Mouse (Mus musculus) hindbrain, embryonic 11.5 days (tissue): ENCODE measurements around the gene Rnaseh2a. TPM values are rescaled to one million over a fixed set of nuclear protein-coding genes. Genes with fewer than 3 reads are reported as not detected.

Source experiments
- ATAC-seq: fragments of 200-750 bp; cut with Nextera tagmentation; 2 replicates; pipeline ENCODE4 v1.8.0; 2017; ENCODE audit warnings: mild to moderate bottlenecking, moderate TSS enrichment, moderate library complexity; ENCODE audit not compliant: low FRiP score
- DNase-seq: peaks from one replicate; pipeline ENCODE4 v3.0.0-alpha.2; 2015; ENCODE audit warnings: low spot score
- H3K27ac ChIP-seq: fragments of 300-500 bp; sonication (generic); 2 replicates; pipeline ENCODE4 v1.5.1; 2014; ENCODE audit warnings: mild to moderate bottlenecking, low read depth, low read length
- H3K27me3 ChIP-seq: fragments of 300-500 bp; sonication (generic); 2 replicates; pipeline ENCODE4 v1.6.1; 2014; ENCODE audit warnings: mild to moderate bottlenecking, low read length, moderate library complexity, mixed read lengths; ENCODE audit not compliant: control insufficient read depth, insufficient read depth
- H3K36me3 ChIP-seq: fragments of 300-500 bp; sonication (generic); 2 replicates; pipeline ENCODE4 v1.6.1; 2014; ENCODE audit warnings: mild to moderate bottlenecking, low read length, moderate library complexity, mixed read lengths; ENCODE audit not compliant: control insufficient read depth, insufficient read depth
- H3K4me1 ChIP-seq: fragments of 300-500 bp; sonication (generic); replicated peaks from 2 replicates; pipeline ENCODE4 v1.6.1; 2014; ENCODE audit warnings: low read length, mixed read lengths; ENCODE audit not compliant: control insufficient read depth, insufficient read depth
- H3K4me2 ChIP-seq: fragments of 300-500 bp; sonication (generic); replicated peaks from 2 replicates; pipeline ENCODE4 v1.6.1; 2014; ENCODE audit warnings: mild to moderate bottlenecking, low read depth, low read length
- H3K4me3 ChIP-seq: fragments of 300-500 bp; sonication (generic); 2 replicates; pipeline ENCODE4 v1.5.1; 2014; ENCODE audit warnings: low read depth, low read length
- H3K9ac ChIP-seq: fragments of 300-500 bp; sonication (generic); 2 replicates; pipeline ENCODE4 v1.6.1; 2014; ENCODE audit warnings: low read depth, low read length
- H3K9me3 ChIP-seq: fragments of 300-500 bp; sonication (generic); 2 replicates; pipeline ENCODE4 v1.6.1; 2016; ENCODE audit warnings: low read length; ENCODE audit not compliant: control insufficient read depth
- WGBS: fragments of 180-500 bp; shearing (Covaris S2); extraction: QIAGEN DNeasy Blood & Tissue Kit; methylation state at CpG from one replicate; pipeline ENCODE4 v1.1.7; 2014; 5-methylcytosine and 5-hydroxymethylcytosine counted together
- polyA plus RNA-seq: library from polyadenylated mRNA; unstranded; fragments of >200 nt; fragmentation: Nextera tagmentation; extraction: Ambion mirVana; gene quantifications from 2 replicates; pipeline ENCODE4 v1.2.1, GENCODE M21; 2014

The Rnaseh2a gene
- polyA plus RNA-seq, result 98.5 and 104 TPM in 2 replicates

DNA sequence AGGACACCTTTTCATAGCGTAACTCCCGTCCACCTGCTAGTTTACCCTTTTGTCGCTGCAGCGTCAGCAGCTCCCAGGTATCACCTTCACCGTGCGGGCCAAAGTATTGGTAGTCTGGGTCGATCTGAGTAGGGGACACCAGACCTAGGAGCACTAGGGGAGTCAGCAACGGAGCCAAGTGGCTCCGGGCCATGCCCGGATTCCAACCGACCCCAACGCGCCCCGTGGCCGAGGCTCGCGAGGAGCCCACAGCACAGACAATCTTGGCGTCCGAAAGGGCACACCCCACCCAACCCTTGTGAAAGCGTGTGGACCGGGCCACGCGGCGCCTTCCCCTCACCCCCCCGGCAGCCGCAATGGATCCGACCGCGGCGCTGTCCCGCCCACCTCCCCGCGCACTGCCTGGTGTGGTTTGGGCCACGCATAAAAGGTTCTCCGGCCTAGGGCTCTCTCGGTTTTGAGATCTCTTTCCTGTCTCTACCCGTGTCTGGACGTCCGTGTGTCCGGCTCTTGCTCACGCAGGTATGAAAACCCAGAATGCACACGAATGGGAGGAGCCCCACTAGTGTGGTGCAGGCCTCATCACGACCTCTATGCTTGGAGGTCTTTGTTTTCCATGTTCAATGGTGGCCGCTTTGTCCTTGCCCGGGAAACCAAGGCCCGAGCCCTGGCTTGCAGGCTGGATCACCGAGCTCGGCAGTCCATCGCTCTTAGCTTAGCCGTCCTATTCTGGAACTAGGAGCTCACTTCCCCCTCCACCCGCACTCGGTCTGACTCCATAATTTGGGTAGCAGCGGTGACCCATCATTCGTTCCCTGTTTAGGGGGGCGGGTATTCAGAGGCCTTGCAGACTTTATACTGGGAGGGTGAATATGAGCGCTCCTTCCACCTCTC lies at the start of gene Rnaseh2a, which contains the start of the genes Gm49661 and Prdx2:
Gene Rnaseh2a (minus strand): TSS at position 527 of the 894 bp plus-strand sequence.
Gene Gm49661 (minus strand): TSS at position 193 of the 894 bp plus-strand sequence.
Gene Prdx2 (plus strand): TSS at position 347 of the 894 bp plus-strand sequence.
- Histone ChIP-seq H3K9ac (peak within 1 kb of the TSS; percentile 97), H3K4me2 (peak within 1 kb of the TSS; percentile 85), H3K4me1 (peaks cover 15% of the 10 kb centered on the region), H3K27ac (peak within 1 kb of the TSS; percentile 63), H3K9me3 (no peaks in the 10 kb centered on the region), H3K36me3 (0 out of 2 replicates have a peak, but pooled peaks cover 2% of the 10 kb centered on the region), H3K4me3 (peak within 1 kb of the TSS; percentile 89), H3K27me3 (no peaks in the 10 kb centered on the region)
- ATAC-seq (peak; percentile 67), DNase-seq (peak; percentile 88)
- under 1% methylated on average over 56 of the region's 56 CpGs for WGBS

DNA sequence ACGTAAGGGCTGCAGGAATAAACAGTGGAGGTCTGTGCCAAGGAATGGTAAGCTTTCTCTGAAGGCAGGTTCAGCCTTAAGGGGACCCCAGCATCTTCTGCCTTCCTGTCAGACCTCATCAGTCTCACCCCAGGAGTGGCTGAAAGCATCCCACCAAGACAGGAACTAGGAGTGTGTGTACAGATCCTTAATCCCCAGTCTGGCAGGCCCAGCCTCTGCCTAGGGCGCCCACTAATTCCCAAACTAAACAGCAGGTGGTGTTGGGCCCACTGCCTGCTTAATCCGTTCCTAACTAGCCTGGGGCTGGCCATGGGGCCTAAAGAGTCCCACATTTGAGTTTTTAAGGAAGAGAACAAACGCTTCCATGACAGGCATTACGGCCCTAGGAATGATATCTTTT lies 47.6 kb upstream of the Rnaseh2a start:
- Histone ChIP-seq H3K9me3 (no peaks in the 10 kb centered on the region), H3K4me2 (no peak overlapping the region), H3K4me3 (no peak overlapping the region), H3K9ac (no peak overlapping the region), H3K4me1 (no peaks in the 10 kb centered on the region), H3K27me3 (peaks cover 10% of the 10 kb centered on the region), H3K36me3 (peaks cover 10% of the 10 kb centered on the region; the same call in 1 of the 2 replicates), H3K27ac (no peak overlapping the region)
- WGBS, result 49% methylated on average over 5 of the region's 5 CpGs
- DNase-seq (no peak), ATAC-seq (no peak)

DNA sequence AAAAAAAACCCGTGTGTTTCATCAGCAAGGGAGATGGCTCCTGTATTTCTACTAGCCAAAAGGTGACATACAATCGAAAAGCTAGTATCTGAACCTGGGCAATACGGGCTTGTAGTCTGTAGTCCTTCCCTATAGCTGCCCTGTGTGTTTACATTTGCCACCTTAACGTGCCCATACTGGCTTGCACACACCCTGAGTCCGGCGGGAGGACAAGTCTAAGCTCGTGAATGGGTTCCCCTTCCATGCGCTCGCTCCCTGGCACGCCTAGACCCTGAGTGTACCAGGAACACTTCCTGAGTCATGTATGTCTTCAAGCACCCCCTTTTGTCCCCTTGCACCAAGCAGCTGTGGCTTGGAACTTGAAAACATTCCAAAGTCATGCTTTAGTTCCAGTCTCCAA lies 47.2 kb upstream of the Rnaseh2a start:
- Histone ChIP-seq H3K9me3 (no peaks in the 10 kb centered on the region), H3K27ac (no peak overlapping the region), H3K36me3 (peaks cover 6% of the 10 kb centered on the region; the same call in 1 of the 2 replicates), H3K4me2 (no peak overlapping the region), H3K4me1 (no peaks in the 10 kb centered on the region), H3K27me3 (peaks cover 11% of the 10 kb centered on the region), H3K9ac (no peak overlapping the region), H3K4me3 (no peak overlapping the region)
- DNase-seq, result no peak
- ATAC-seq, result no peak
- 70% methylated on average over 10 of the region's 10 CpGs for WGBS

DNA sequence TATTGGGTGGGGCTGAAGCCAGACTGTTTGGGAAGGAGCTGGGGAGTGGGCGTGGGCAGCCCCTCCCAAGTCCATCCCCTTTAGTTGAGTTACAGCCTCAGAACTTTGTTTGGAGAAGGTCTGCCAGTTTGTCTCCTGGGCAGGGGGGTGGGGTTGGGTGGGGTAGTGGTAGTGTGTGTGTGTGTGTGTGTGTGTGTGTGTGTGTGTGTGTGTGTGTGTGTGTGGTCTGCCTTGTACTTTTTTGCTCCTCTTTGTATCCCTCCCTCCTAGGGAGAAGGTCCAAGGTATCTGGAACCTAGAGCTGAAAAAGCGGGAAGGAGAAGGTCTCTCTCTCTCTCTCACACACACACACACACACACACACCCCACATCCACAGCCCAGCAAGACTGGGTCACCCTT lies 44.9 kb upstream of the Rnaseh2a start, which contains the start of gene Best2:
Gene Best2 (minus strand): TSS at position 101 of the 400 bp plus-strand sequence.
- ATAC-seq, result no peak
- Histone ChIP-seq H3K27ac (no peak within 1 kb of the TSS), H3K9ac (peak within 1 kb of the TSS; percentile 39; the same call in 1 of the 2 replicates), H3K27me3 (peaks cover 23% of the 10 kb centered on the region), H3K4me3 (0 out of 2 replicates have a peak within 1 kb of the TSS, but pooled peaks have one; percentile 12), H3K36me3 (peaks cover 3% of the 10 kb centered on the region; the same call in 1 of the 2 replicates), H3K4me2 (peak within 1 kb of the TSS; percentile 55), H3K4me1 (no peaks in the 10 kb centered on the region), H3K9me3 (no peaks in the 10 kb centered on the region)
- DNase-seq, result no peak
- WGBS, result 79% methylated on average over 2 of the region's 2 CpGs

DNA sequence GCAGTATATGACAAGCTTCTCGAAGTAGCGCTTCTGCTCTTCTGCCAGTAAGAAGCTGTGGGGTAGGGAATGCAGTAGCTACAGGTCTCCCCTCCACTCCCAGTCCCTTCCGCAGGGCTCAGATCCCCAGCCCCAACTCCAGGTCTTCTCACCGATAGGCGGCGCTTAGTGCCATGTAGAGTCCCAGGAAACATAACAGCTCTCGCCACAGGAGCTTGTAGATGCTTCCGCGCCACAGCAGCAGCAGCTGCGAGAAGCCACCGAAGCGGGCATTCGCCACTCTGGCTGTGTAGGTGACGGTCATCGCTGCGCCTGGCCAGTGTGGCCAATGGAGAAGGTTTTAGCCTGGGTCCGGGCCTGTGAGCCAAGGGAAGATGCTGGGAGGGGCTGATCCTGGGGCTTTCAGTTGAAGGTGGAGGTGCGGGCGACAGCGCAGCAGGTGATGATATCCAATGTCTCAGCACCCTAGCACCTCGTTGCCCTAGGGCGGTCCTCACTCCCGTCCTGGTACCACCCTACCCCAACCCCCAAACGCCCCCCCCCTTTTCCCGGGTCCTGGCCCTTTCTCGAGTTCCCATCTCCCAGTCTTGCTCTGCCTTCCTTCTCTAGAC lies 43.8 kb upstream of the Rnaseh2a start:
- H3K4me1 ChIP-seq, result no peaks in the 10 kb centered on the region
- H3K9ac ChIP-seq, result peak overlapping the region; percentile 39; the same call in 1 of the 2 replicates
- H3K9me3 ChIP-seq, result no peaks in the 10 kb centered on the region
- DNase-seq (peak; percentile 85), ATAC-seq (peak; percentile 66)
- H3K27me3 ChIP-seq, result peaks cover 32% of the 10 kb centered on the region
- no peak overlapping the region for H3K27ac ChIP-seq
- WGBS, result 7% methylated on average over 23 of the region's 26 CpGs
- H3K4me3 ChIP-seq, result 0 out of 2 replicates have a peak overlapping the region, but pooled peaks have one; percentile 12
- peak overlapping the region; percentile 55 for H3K4me2 ChIP-seq
- H3K36me3 ChIP-seq, result peaks cover 3% of the 10 kb centered on the region; the same call in 1 of the 2 replicates

DNA sequence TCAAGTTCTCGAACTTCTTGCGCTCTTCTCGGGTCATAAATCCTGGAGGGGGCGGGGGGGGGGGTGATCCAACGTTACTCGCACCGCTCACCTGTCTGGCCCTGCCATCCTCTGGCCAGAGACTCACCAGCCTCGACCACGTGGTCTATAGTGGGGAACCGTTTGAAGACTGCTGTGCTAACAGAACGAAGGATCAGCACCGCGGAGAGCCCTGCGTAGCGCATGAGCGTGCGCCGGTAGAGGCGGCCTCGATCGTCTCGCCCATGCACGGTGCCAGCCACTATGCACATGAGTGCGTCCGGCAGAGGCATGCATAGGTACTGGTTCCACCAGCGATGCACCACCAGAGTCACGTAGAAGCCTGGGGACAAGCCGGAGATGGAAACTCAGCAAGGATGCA lies 41.7 kb upstream of the Rnaseh2a start:
- peaks cover 34% of the 10 kb centered on the region for H3K27me3 ChIP-seq
- no peaks in the 10 kb centered on the region for H3K9me3 ChIP-seq
- H3K4me2 ChIP-seq, result no peak overlapping the region
- no peaks in the 10 kb centered on the region for H3K36me3 ChIP-seq
- no peak overlapping the region for H3K27ac ChIP-seq
- no peak overlapping the region for H3K9ac ChIP-seq
- WGBS, result 16% methylated on average over 28 of the region's 28 CpGs
- no peak for DNase-seq
- no peak for ATAC-seq
- no peaks in the 10 kb centered on the region for H3K4me1 ChIP-seq
- H3K4me3 ChIP-seq, result no peak overlapping the region

DNA sequence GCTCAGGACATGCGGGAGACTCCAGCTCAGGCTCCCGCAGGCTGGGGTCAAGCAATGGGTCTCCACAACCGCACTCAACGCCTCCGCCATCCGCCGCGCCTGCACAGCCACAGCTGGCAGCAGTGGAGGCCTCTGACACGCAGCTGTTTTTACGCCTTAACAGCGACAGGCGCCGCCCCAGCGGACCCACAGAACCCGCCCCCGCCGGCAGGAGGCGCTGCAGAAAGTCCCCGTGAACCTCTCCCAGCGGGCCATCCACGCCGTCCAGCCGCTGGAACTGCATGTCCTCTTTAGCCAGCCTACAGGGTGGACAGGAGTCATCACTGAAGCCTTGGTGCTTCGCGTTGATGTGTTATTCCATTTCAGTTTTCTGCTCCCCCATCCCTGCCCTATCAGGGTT lies 38.1 kb upstream of the Rnaseh2a start:
- H3K27me3 ChIP-seq, result peaks cover 27% of the 10 kb centered on the region
- peak; percentile 49 for DNase-seq
- WGBS, result 18% methylated on average over 25 of the region's 25 CpGs

DNA sequence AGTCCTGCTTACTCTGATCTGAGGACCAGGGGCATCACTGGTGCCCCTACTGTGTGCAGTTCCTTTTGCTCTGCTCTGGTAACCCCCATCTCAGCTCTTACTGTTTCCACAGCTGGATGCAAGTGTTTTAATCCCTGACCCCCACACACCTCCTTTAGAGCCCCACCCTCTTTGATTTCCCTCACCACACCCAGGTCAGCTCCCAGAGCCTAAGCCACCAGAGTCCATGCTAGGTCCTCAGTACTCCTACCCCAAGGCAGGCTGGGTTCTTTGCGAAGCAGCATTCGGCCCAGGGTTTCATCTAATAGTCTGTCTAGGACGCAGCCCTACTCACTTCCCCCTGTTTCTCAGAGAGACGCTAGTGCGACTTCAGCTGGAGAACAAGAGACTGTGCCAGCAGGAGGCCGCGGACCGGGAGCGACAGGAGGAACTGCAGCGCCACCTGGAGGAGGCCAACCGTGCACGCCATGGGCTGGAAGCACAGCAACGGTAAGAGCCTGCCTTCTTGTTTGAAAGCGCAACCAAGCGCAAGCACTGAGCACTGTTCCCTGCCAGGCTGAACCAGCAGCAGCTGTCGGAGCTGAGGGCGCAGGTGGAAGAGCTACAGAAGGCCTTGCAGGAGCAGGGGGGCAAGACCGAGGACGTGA lies 28.2 kb upstream of the Rnaseh2a start:
- no peaks in the 10 kb centered on the region for H3K9me3 ChIP-seq
- peak overlapping the region; percentile 54; the same call in 1 of the 2 replicates for H3K9ac ChIP-seq
- peaks cover 3% of the 10 kb centered on the region for H3K4me1 ChIP-seq
- no peak overlapping the region for H3K4me3 ChIP-seq
- peak overlapping the region; percentile 21; the same call in 1 of the 2 replicates for H3K4me2 ChIP-seq
- ATAC-seq (peak; percentile 80), DNase-seq (peak; percentile 94)
- H3K27me3 ChIP-seq, result peaks cover 10% of the 10 kb centered on the region
- H3K27ac ChIP-seq, result no peak overlapping the region
- WGBS, result 3% methylated on average over 18 of the region's 19 CpGs
- H3K36me3 ChIP-seq, result no peaks in the 10 kb centered on the region

More for the DNA sequence above, 38.1 kb upstream of the Rnaseh2a start:
- Histone ChIP-seq H3K4me1 (no peaks in the 10 kb centered on the region), H3K36me3 (no peaks in the 10 kb centered on the region), H3K9ac (no peak overlapping the region), H3K4me3 (no peak overlapping the region), H3K9me3 (no peaks in the 10 kb centered on the region), H3K4me2 (no peak overlapping the region), H3K27ac (no peak overlapping the region)
- no peak for ATAC-seq
